Mouse (Mus musculus) MEL (cell line): ENCODE data around the gene Dguok. TPM values are rescaled to one million over a fixed set of nuclear protein-coding genes. Genes with fewer than 3 reads are reported as not detected.

Experiments
- DNase-seq: peaks from one replicate; pipeline ENCODE4 v3.0.0; 2011; ENCODE audit warnings: low read depth, low spot score
- H3K27ac ChIP-seq: 2 replicates; pipeline ENCODE4 v1.5.1; 2012; ENCODE audit warnings: low read depth, mild to moderate bottlenecking, control low read depth, low read length, moderate library complexity; ENCODE audit not compliant: control insufficient read depth
- H3K27me3 ChIP-seq, 2 experiments: fragments of 150-350 bp in 1 of 2; sonication (generic) in 1 of 2; 2 replicates each; pipeline ENCODE4 v1.6.1; 2012; ENCODE audit warnings: low read length in 2 of 2, mild to moderate bottlenecking in 2 of 2, improper control_type of control experiment in 1 of 2, moderate library complexity in 1 of 2; ENCODE audit not compliant: insufficient read depth in 2 of 2, control insufficient read depth in 1 of 2
- H3K36me3 ChIP-seq, 2 experiments: 2 replicates each; pipeline ENCODE4 v1.6.1; 2012 to 2014; ENCODE audit warnings: low read length in 2 of 2, improper control_type of control experiment in 1 of 2, inconsistent platforms in 1 of 2, mild to moderate bottlenecking in 1 of 2; ENCODE audit not compliant: insufficient read depth in 2 of 2, control insufficient read depth in 1 of 2
- H3K4me1 ChIP-seq, 2 experiments: fragments of 150-350 bp in 1 of 2; sonication (generic) in 1 of 2; 2 replicates each; pipeline ENCODE4 v1.6.1; 2012; ENCODE audit warnings: low read length in 2 of 2, improper control_type of control experiment in 1 of 2, mild to moderate bottlenecking in 1 of 2; ENCODE audit not compliant: insufficient read depth in 2 of 2, control insufficient read depth in 1 of 2
- H3K4me3 ChIP-seq, 2 experiments: fragments of 150-350 bp in 1 of 2; sonication (generic) in 1 of 2; 2 replicates each; pipeline ENCODE4 v1.5.1; 2012; ENCODE audit warnings: low read depth in 2 of 2, low read length in 2 of 2, mild to moderate bottlenecking in 2 of 2, moderate library complexity in 2 of 2, control low read depth in 1 of 2, improper control_type of control experiment in 1 of 2; ENCODE audit not compliant: control insufficient read depth in 1 of 2, insufficient read depth in 1 of 2
- H3K79me2 ChIP-seq: 2 replicates; pipeline ENCODE4 v1.6.1; 2012; ENCODE audit warnings: mild to moderate bottlenecking, low read length, moderate library complexity; ENCODE audit not compliant: control insufficient read depth, poor library complexity, insufficient read depth
- H3K9ac ChIP-seq: 2 replicates; pipeline ENCODE4 v1.6.1; 2012; ENCODE audit warnings: low read depth, mild to moderate bottlenecking, control low read depth, low read length, moderate library complexity; ENCODE audit not compliant: control insufficient read depth, poor library complexity, severe bottlenecking
- H3K9me3 ChIP-seq: fragments of 150-350 bp; sonication (generic); replicated peaks from 2 replicates; pipeline ENCODE4 v1.6.1; 2012; ENCODE audit warnings: mild to moderate bottlenecking, low read length, improper control_type of control experiment, moderate library complexity; ENCODE audit not compliant: insufficient read depth
- ELF1 ChIP-seq: IDR thresholded peaks from 2 replicates; pipeline ENCODE4 v1.6.1; 2014; ENCODE audit warnings: low read depth, mild to moderate bottlenecking, inconsistent platforms, low read length, improper control_type of control experiment, moderate library complexity
- RCOR1 ChIP-seq: IDR thresholded peaks from 2 replicates; pipeline ENCODE4 v1.6.1; 2012; ENCODE audit warnings: low read depth, mild to moderate bottlenecking, inconsistent platforms, low read length, improper control_type of control experiment
- USF2 ChIP-seq, 2 experiments: IDR thresholded peaks; 2 replicates each; pipeline ENCODE4 v1.6.1; 2011 to 2012; ENCODE audit warnings: improper control_type of control experiment in 2 of 2, low read length in 2 of 2, borderline replicate concordance in 1 of 2, inconsistent platforms in 1 of 2, low read depth in 1 of 2, mild to moderate bottlenecking in 1 of 2; ENCODE audit not compliant: insufficient read depth in 1 of 2
- polyA plus RNA-seq, 2 experiments: library from polyadenylated mRNA; stranded (reverse) in 1 of 2; unstranded in 1 of 2; fragments of >175 nt in 1 of 2; fragments of >200 nt in 1 of 2; gene quantifications; 2 replicates each; pipeline versions ENCODE4 v1.2.1 to v1.2.4; 2012; ENCODE audit warnings: low replicate concordance in 2 of 2, low read depth in 1 of 2; ENCODE audit not compliant: insufficient read length in 2 of 2, insufficient read depth in 1 of 2, missing spikeins in 1 of 2
- total RNA-seq: library from RNA; depleted of rRNA; stranded (reverse); fragments of 300-350 nt; gene quantifications from 2 replicates; pipeline ENCODE4 v1.2.3, GENCODE M21; 2012; rRNA removed

Gene Dguok
- total and polyA plus RNA-seq, 3 experiments = 13.4 to 21.0 TPM; not detected in 1

DNA sequence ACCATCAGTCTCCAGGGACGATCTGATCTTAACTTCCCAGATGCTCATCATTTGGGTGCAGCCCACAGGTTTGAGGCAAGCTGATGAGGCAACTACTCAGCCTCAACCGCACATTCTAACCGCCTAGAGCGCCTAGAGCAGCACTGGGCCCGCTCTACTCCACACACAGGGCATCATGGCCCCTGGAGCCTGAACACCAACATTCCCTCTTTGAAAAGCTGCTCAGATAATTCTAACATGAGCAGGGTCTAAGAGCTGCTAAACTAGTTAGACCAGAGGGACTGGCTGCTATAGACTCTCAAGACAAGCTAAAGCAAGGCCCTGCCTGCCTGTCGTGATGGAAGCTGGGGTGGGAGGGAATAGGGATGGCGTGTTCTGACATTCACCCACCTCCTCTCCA, 73.8 kb downstream of the Dguok start:
- H3K79me2 ChIP-seq = peaks cover 9% of the 10 kb centered on the region
- no peak for DNase-seq
- H3K4me3 ChIP-seq = no peak overlapping the region
- no peak overlapping the region for H3K9ac ChIP-seq
- peaks cover 9 to 23% of the 10 kb centered on the region in 2 experiments for H3K36me3 ChIP-seq
- H3K4me1 ChIP-seq = peaks cover 5 to 8% of the 10 kb centered on the region in 2 experiments; a peak in 3 of 4 replicates
- H3K9me3 ChIP-seq = no peaks in the 10 kb centered on the region
- H3K27ac ChIP-seq = no peak overlapping the region
- TF ChIP-seq ELF1 (no peak), RCOR1 (no peak), USF2 (IDR thresholded peaks at IDR 0.05; ENCODE audit: borderline replicate concordance in 1 of 2, insufficient read depth in 1 of 2, low read depth in 1 of 2, low read length in 2 of 2) (no peak)
- H3K27me3 ChIP-seq = no peaks in the 10 kb centered on the region

Other genes with a start within 250 kb of the Dguok start
- 80.5 and 155 TPM in 2 replicates for gene Mthfd2, start 181.1 kb downstream of the Dguok start, total RNA-seq
- gene Mthfd2, start 181.1 kb downstream of the Dguok start, polyA plus RNA-seq = 100 to 1,000 TPM; 219 to 558 TPM
- 71.2 and 74.7 TPM in 2 replicates for gene Mob1a, start 181.0 kb downstream of the Dguok start, total RNA-seq
- 100 to 1,000 TPM in 1 of 2 experiments, 10 to 100 TPM in 1; 57.0 to 120 TPM for gene Mob1a, start 181.0 kb downstream of the Dguok start, polyA plus RNA-seq
- 48.3 and 55.2 TPM in 2 replicates for gene Bola3, start 157.8 kb downstream of the Dguok start, total RNA-seq
- 100 to 1,000 TPM in 1 of 2 experiments, not detected in 1; 211 TPM for gene Bola3, start 157.8 kb downstream of the Dguok start, polyA plus RNA-seq
- gene Tet3, start 47.9 kb downstream of the Dguok start, total RNA-seq = 11.0 and 11.6 TPM in 2 replicates
- 10 to 100 TPM; 22.9 to 35.3 TPM for gene Tet3, start 47.9 kb downstream of the Dguok start, polyA plus RNA-seq
- 0.27 TPM in 1 of 2 replicates, not detected in the other for gene Actg2, start 29.3 kb upstream of the Dguok start, total RNA-seq
- gene Actg2, start 29.3 kb upstream of the Dguok start, polyA plus RNA-seq = under 1 TPM in 1 of 2 experiments, not detected in 1; 0.07 TPM
- 4.0 and 4.8 TPM in 2 replicates for gene Stambp, start 65.8 kb upstream of the Dguok start, total RNA-seq
- 10 to 100 TPM in 1 of 2 experiments, not detected in 1; 18.3 TPM for gene Stambp, start 65.8 kb upstream of the Dguok start, polyA plus RNA-seq
- gene Clec4f, start 149.2 kb upstream of the Dguok start, total RNA-seq = not detected in 2 replicates
- not detected for gene Clec4f, start 149.2 kb upstream of the Dguok start, polyA plus RNA-seq
- not detected in 2 replicates for gene Cd207, start 170.9 kb upstream of the Dguok start, total RNA-seq
- not detected for gene Cd207, start 170.9 kb upstream of the Dguok start, polyA plus RNA-seq
- gene Vax2, start 204.3 kb upstream of the Dguok start, total RNA-seq = 0.39 and 0.46 TPM in 2 replicates
- gene Vax2, start 204.3 kb upstream of the Dguok start, polyA plus RNA-seq = 1 to 10 TPM in 1 of 2 experiments, not detected in 1; 3.2 TPM
- not detected in 2 replicates for gene Atp6v1b1, start 236.0 kb upstream of the Dguok start, total RNA-seq
- under 1 TPM in 1 of 2 experiments, not detected in 1; 0.08 TPM for gene Atp6v1b1, start 236.0 kb upstream of the Dguok start, polyA plus RNA-seq